Comparison of ENCODE assay signal across 27 mouse cellular contexts in genomic region chr8:61476160-61476559, GRCm38 (mm10). TPM values are rescaled to one million over a fixed set of nuclear protein-coding genes. Genes with fewer than 3 reads are reported as not detected.
A peak's percentile ranks its signal among the peaks of the same experiment; 100 is the strongest.
DNase-seq lines count a peak whose midpoint lies in the region; ATAC-seq and TF ChIP-seq lines count a peak whose summit lies in the region.
"Had no signal": no experiment of that assay in that cellular context is flagged by ENCODE, and none has a peak within 500 bp of the region (broad histone marks: within the 10 kb centered on the region; RNA-seq: fewer than 3 reads in every experiment).

No protein-coding gene starts in this region.

- peak; percentile 48 for DNase-seq in heart, adult 11 months
- no peak for DNase-seq in kidney, adult 8-10 months
- DNase-seq in kidney, postnatal 4 days: peak; percentile 25 to 45
- no peak for DNase-seq in kidney, adult 11 months
- DNase-seq in stomach, postnatal 0 days (ENCODE audit: low spot score): no peak
- no peak for DNase-seq in lung, postnatal 10 days
- DNase-seq: adrenal gland, adult 8-10 months; adrenal gland, postnatal 25 days; B cell, adult 2 months; cerebellum, adult 11-12 months; cerebellum, adult 8-10 months; cerebellum, postnatal 10 days; cerebellum, postnatal 36 days; embryo, embryonic 11 days; gastrocnemius, postnatal 25 days; heart, adult 2 months had no signal

- no peak overlapping the region for H3K4me3 ChIP-seq in heart, embryonic 11.5 days (ENCODE audit: low read depth, low read length)
- no peak overlapping the region for H3K4me3 ChIP-seq in kidney, embryonic 15.5 days (replicated peaks)
- no peak overlapping the region for H3K4me3 ChIP-seq in stomach, postnatal 0 days (ENCODE audit: low read depth, low read length)
- H3K4me3 ChIP-seq: embryonic facial prominence, embryonic 10.5 days; embryonic facial prominence, embryonic 13.5 days; erythroblast, embryonic 14.5 days; forebrain, embryonic 12.5 days; forebrain, embryonic 15.5 days; heart, adult 2 months; heart, embryonic 10.5 days; hindbrain, embryonic 12.5 days; hindbrain, embryonic 15.5 days had no signal

- no peaks in the 10 kb centered on the region for H3K4me1 ChIP-seq in heart, embryonic 11.5 days (ENCODE audit: control insufficient read depth, insufficient read depth, low read length)
- H3K4me1 ChIP-seq in kidney, embryonic 15.5 days: peaks cover 29% of the 10 kb centered on the region
- no peaks in the 10 kb centered on the region for H3K4me1 ChIP-seq in stomach, postnatal 0 days (replicated peaks; ENCODE audit: control insufficient read depth, insufficient read depth)
- H3K4me1 ChIP-seq: embryonic facial prominence, embryonic 13.5 days; forebrain, embryonic 12.5 days; forebrain, embryonic 15.5 days; hindbrain, embryonic 12.5 days; hindbrain, embryonic 15.5 days had no signal

- H3K9ac ChIP-seq in heart, embryonic 11.5 days (ENCODE audit: low read depth, low read length): no peak overlapping the region
- H3K9ac ChIP-seq in kidney, embryonic 15.5 days: no peak overlapping the region
- H3K9ac ChIP-seq in stomach, postnatal 0 days (ENCODE audit: low read length): no peak overlapping the region
- H3K9ac ChIP-seq: embryonic facial prominence, embryonic 13.5 days; forebrain, embryonic 12.5 days; forebrain, embryonic 15.5 days; hindbrain, embryonic 12.5 days; hindbrain, embryonic 15.5 days had no signal

- H3K27me3 ChIP-seq in heart, embryonic 11.5 days (ENCODE audit: control insufficient read depth, insufficient read depth, low read length): no peaks in the 10 kb centered on the region
- no peaks in the 10 kb centered on the region for H3K27me3 ChIP-seq in kidney, embryonic 15.5 days
- H3K27me3 ChIP-seq in stomach, postnatal 0 days (ENCODE audit: control insufficient read depth, insufficient read depth, low read length): no peaks in the 10 kb centered on the region
- H3K27me3 ChIP-seq: embryonic facial prominence, embryonic 13.5 days; forebrain, embryonic 12.5 days; forebrain, embryonic 15.5 days; hindbrain, embryonic 12.5 days; hindbrain, embryonic 15.5 days had no signal

- 82% methylated on average over 9 of the region's 9 CpGs for WGBS in heart, embryonic 11.5 days (ENCODE audit: insufficient replicate concordance)
- WGBS in kidney, embryonic 15.5 days: 51% methylated on average over 9 of the region's 9 CpGs
- WGBS in stomach, postnatal 0 days: 63% methylated on average over 9 of the region's 9 CpGs

- H3K9me3 ChIP-seq in heart, embryonic 11.5 days (replicated peaks; ENCODE audit: control insufficient read depth, low read length): no peaks in the 10 kb centered on the region
- H3K9me3 ChIP-seq in kidney, embryonic 15.5 days (replicated peaks): no peaks in the 10 kb centered on the region
- no peaks in the 10 kb centered on the region for H3K9me3 ChIP-seq in stomach, postnatal 0 days (ENCODE audit: control insufficient read depth, low read length)
- H3K9me3 ChIP-seq: embryonic facial prominence, embryonic 10.5 days; embryonic facial prominence, embryonic 13.5 days; forebrain, embryonic 12.5 days; forebrain, embryonic 15.5 days; heart, embryonic 10.5 days; hindbrain, embryonic 12.5 days; hindbrain, embryonic 15.5 days had no signal

- TF ChIP-seq CTCF in stomach, postnatal 0 days (IDR thresholded peaks at IDR 0.05; ENCODE audit: low read depth): no peak

- no peak for TF ChIP-seq EP300 in stomach, postnatal 0 days (optimal IDR thresholded peaks at IDR 0.05)

- H3K36me3 ChIP-seq in heart, embryonic 11.5 days (ENCODE audit: control insufficient read depth, insufficient read depth, low read length): no peaks in the 10 kb centered on the region
- H3K36me3 ChIP-seq in kidney, embryonic 15.5 days: no peaks in the 10 kb centered on the region
- H3K36me3 ChIP-seq in stomach, postnatal 0 days (ENCODE audit: control insufficient read depth, insufficient read depth, low read length): no peaks in the 10 kb centered on the region
- H3K36me3 ChIP-seq: embryonic facial prominence, embryonic 10.5 days; embryonic facial prominence, embryonic 13.5 days; forebrain, embryonic 12.5 days; forebrain, embryonic 15.5 days; heart, embryonic 10.5 days; hindbrain, embryonic 12.5 days; hindbrain, embryonic 15.5 days had no signal

- ATAC-seq in heart, embryonic 11.5 days (replicated peaks; ENCODE audit: insufficient number of reproducible peaks, low FRiP score, low TSS enrichment): no peak
- peak; percentile 63 for ATAC-seq in kidney, embryonic 15.5 days (replicated peaks; ENCODE audit: low FRiP score)
- 0 out of 2 replicates have a peak, but pooled peaks have one; percentile 10 for ATAC-seq in stomach, postnatal 0 days (ENCODE audit: low FRiP score, low TSS enrichment)
- ATAC-seq: activated CD4-positive, CD25-positive, alpha-beta regulatory T cell, adult 4 months; forebrain, embryonic 15.5 days had no signal

- no peak overlapping the region for H3K4me2 ChIP-seq in heart, embryonic 11.5 days
- no peak overlapping the region for H3K4me2 ChIP-seq in kidney, embryonic 15.5 days
- H3K4me2 ChIP-seq in stomach, postnatal 0 days (replicated peaks; ENCODE audit: low read depth): no peak overlapping the region
- H3K4me2 ChIP-seq: embryonic facial prominence, embryonic 13.5 days; forebrain, embryonic 12.5 days; forebrain, embryonic 15.5 days; hindbrain, embryonic 12.5 days; hindbrain, embryonic 15.5 days had no signal

- H3K27ac ChIP-seq in heart, embryonic 11.5 days (ENCODE audit: low read depth, low read length): no peak overlapping the region
- H3K27ac ChIP-seq in kidney, embryonic 15.5 days: peak overlapping the region; percentile 78
- H3K27ac ChIP-seq in stomach, postnatal 0 days (replicated peaks): peak overlapping the region; percentile 25; the same call in 1 of the 2 replicates
- H3K27ac ChIP-seq: embryonic facial prominence, embryonic 10.5 days; embryonic facial prominence, embryonic 13.5 days; forebrain, embryonic 12.5 days; forebrain, embryonic 15.5 days; heart, adult 2 months; heart, embryonic 10.5 days; hindbrain, embryonic 12.5 days; hindbrain, embryonic 15.5 days had no signal

RNA-seq across cellular contexts. Expression of gene Cbr4, which starts 11.4 kb away (rescaled TPM):
- 30.2 and 41.3 TPM in 2 replicates for polyA plus RNA-seq in heart, embryonic 11.5 days (2014; fragmentation: Nextera tagmentation; extraction: Ambion mirVana)
- polyA plus RNA-seq in kidney, embryonic 15.5 days (2015; fragmentation: Nextera tagmentation; extraction: Ambion mirVana): 31.1 and 35.2 TPM in 2 replicates
- 42.7 and 47.0 TPM in 2 replicates for polyA plus RNA-seq in stomach, postnatal 0 days (2015; fragmentation: Nextera tagmentation; extraction: Ambion mirVana)

Comparison
In these comparisons a context has a peak if more than half of its experiments do, and no peak if none do; other contexts are left out.
1. DNase-seq: peak in heart, adult 11 months (single experiment) and kidney, postnatal 4 days (2 of 2); none in kidney, adult 8-10 months (0 of 2), kidney, adult 11 months (single experiment), stomach, postnatal 0 days (single experiment) and lung, postnatal 10 days (single experiment).